Mouse (Mus musculus): ENCODE measurements around the gene Tmem54. TPM values are rescaled to one million over a fixed set of nuclear protein-coding genes. Genes with fewer than 3 reads are reported as not detected.
A peak's percentile ranks its signal among the peaks of the same experiment; 100 is the strongest.

The Tmem54 gene
- polyA plus RNA-seq, 1 experiment from 2014 or later, result 7.3 TPM

DNA sequence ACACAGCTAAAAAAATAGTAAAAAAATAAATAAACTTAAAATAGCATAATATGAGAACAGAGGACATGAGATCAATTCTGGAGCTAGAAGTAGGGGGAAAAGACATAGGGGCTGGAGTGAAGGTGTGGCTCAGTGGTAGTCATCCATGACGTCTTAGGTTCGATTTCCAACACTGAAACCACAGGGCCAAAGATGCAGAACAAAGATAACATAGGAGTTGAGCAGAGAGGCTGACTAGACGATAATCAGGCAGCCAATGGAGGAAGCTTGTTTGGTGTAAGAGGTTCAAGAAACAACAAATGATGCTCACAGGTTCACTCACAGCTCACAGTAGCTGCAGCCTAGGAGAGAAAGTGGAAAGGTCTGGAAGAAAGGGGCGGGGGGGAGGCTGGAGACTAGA is 35.5 kb downstream of the Tmem54 start:
- H3K4me1 ChIP-seq, result peaks cover 16% of the 10 kb centered on the region
- H3K27ac ChIP-seq, result no peak overlapping the region
- DNase-seq (ENCODE audit: low spot score), result no peak
- peaks cover 40% of the 10 kb centered on the region for H3K27me3 ChIP-seq (ENCODE audit: low read depth, poor library complexity, severe bottlenecking)
- H3K4me3 ChIP-seq, result no peak overlapping the region
- WGBS, result 88% methylated on average over 4 of the region's 4 CpGs
- H3K36me3 ChIP-seq, result peaks cover 11% of the 10 kb centered on the region
- H3K9me3 ChIP-seq (replicated peaks), result no peaks in the 10 kb centered on the region

DNA sequence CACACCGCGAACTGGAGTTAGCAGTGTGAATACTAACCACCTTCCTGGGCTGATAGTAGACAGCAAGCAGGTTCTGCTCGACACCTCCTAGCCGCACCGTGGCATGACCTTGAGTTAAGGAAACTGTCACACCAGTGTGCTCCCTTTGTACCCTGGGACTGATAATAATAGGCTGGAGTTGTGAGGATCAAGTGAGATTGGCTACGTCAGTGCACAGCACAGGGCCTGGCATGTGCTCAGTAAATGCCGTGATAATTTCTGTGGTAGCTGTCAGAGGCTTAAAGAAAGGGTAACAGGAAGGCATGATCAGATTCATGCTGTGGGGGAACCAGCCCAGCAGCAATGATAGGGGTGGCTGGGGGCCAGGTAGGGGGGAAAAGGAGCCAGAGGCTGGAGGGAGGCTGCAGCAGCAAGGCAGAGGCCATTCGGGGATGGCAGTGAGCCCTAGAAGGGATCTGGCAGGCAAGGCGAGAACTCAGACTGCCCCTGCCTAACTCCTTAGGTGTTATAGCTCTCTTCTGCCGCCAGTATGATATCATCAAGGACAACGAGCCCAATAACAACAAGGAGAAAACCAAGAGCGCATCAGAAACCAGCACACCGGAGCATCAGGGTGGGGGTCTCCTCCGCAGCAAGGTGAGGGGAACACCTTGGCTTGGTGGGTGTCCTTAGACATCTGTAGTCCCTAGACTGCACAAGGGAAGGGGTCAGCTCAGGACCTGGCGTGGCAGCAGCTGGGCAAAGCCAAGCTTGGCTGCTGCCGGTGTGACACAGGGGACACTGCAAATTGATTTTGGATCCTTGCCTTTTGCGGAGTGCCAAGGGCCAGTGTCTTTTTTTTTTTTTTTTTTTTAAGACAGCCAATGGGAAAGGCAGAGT is 36.5 kb downstream of the Tmem54 start:
- Histone ChIP-seq H3K27ac (no peak overlapping the region), H3K36me3 (peaks cover 13% of the 10 kb centered on the region), H3K27me3 (ENCODE audit: low read depth, poor library complexity, severe bottlenecking) (peaks cover 31% of the 10 kb centered on the region), H3K4me3 (no peak overlapping the region), H3K9me3 (replicated peaks) (no peaks in the 10 kb centered on the region), H3K4me1 (peaks cover 10% of the 10 kb centered on the region)
- DNase-seq (ENCODE audit: low spot score), result no peak
- 83% methylated on average over 17 of the region's 17 CpGs for WGBS

DNA sequence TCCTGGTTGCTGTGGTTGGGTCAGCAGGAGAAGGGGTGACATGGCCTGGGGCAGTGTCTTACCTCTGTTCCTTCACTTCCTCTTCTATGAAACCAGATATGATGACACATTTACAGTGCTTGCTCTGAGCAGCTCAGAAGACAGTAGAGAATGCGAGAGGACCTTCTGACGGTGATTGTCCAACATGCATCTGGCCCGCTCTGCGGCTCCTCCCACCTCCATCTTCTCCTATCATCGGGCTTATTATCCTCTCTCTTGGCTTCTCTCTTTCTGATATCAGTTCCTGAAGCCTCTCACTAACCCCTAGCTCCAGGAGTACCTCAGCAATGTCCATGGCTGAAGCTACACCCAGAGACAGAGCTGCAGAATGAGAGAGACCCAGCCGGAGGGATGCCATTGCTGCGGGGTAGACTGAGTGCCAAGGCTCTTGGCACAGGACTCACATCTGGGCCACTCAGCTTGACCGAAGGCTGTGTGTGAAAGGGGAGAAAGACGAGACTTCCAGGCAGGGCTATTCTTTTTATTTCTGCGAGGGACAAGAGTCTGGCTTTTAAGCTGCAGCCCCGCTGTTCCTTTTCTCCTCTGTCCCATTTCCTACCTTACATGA is 37.2 kb downstream of the Tmem54 start:
- H3K27ac ChIP-seq, result no peak overlapping the region
- no peak for DNase-seq (ENCODE audit: low spot score)

DNA sequence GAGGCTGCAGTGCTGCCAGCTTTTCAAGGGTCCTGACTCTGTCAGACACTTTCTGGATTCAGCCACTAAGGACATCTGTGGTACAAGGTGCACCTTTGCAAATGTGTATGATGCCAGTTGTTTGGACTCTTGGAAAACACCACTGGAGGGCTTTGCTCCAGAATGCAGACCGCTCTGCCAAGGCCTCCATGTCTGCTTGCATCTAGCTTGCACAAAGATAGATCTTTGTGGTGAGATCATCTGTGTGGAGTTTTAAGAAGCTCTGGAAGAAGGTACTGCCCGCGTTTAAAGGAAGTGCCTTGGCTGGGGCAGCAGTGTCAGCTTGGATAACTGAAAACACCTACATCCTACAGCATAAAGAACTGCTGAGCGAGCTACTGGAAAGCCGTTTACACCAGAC is 38.2 kb downstream of the Tmem54 start:
- H3K27me3 ChIP-seq (ENCODE audit: low read depth, poor library complexity, severe bottlenecking), result peaks cover 14% of the 10 kb centered on the region
- peaks cover 25% of the 10 kb centered on the region for H3K36me3 ChIP-seq
- 0 out of 2 replicates have a peak, but pooled peaks cover 3% of the 10 kb centered on the region for H3K4me1 ChIP-seq
- 88% methylated on average over 5 of the region's 5 CpGs for WGBS
- H3K4me3 ChIP-seq, result no peak overlapping the region
- DNase-seq (ENCODE audit: low spot score), result no peak
- no peaks in the 10 kb centered on the region for H3K9me3 ChIP-seq (replicated peaks)
- no peak overlapping the region for H3K27ac ChIP-seq

More for the DNA sequence above, 37.2 kb downstream of the Tmem54 start:
- WGBS, result 90% methylated on average over 11 of the region's 11 CpGs
- Histone ChIP-seq H3K36me3 (peaks cover 16% of the 10 kb centered on the region), H3K27me3 (ENCODE audit: low read depth, poor library complexity, severe bottlenecking) (peaks cover 23% of the 10 kb centered on the region), H3K4me1 (peaks cover 3% of the 10 kb centered on the region; the same call in 1 of the 2 replicates), H3K9me3 (replicated peaks) (no peaks in the 10 kb centered on the region), H3K4me3 (no peak overlapping the region)

DNA sequence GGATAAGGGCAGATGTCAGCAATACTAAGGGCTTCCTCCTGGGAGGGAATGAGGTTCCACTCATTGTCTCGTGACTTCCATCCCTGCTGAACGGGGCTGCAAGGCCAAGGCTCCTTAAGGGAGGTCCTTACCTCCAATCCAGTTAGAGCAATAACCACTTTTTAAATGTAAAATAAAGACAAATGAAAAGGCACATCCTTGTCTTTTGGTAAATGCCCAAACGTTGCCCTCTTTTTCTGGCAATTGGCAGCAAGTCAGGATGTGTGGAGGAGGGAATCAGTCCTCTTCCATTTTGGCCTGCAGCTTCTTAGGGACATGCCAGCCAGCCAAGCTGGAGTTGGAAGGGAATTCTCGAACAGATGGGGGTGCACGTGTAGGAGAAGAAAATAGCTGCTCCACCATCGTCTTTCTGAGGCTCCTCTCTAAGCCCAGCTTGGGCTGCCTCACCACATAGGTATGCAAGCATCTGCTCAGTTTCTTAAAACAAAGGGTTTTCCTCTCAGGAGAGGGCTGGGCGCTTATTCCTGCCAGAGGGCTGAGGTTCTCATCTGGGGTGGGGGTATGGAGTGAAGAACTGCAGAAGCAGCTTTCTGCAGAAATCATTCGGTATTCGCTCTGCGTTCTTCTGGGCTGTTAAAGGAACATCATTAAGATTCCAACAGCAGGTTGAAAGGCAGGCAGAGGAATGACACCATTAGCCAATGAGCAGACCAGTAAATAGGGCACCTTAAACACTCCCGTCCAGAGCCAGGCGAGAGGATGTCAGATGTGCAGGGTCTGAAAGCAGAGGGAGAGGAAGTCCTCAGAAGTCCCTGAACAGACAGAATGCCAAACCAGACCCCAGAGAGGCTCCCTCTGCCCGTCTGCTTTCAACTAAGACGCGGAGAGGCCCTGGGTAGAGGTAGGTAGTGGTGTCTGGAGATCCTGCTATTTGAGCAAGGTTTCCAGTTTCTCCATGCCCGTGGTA is 39.3 kb downstream of the Tmem54 start:
- peaks cover 4% of the 10 kb centered on the region; the same call in 1 of the 2 replicates for H3K27me3 ChIP-seq (ENCODE audit: low read depth, poor library complexity, severe bottlenecking)
- 0 out of 2 replicates have a peak, but pooled peaks cover 3% of the 10 kb centered on the region for H3K4me1 ChIP-seq
- no peak overlapping the region for H3K4me3 ChIP-seq
- WGBS, result 57% methylated on average over 16 of the region's 16 CpGs
- no peak overlapping the region for H3K27ac ChIP-seq
- H3K36me3 ChIP-seq, result peaks cover 37% of the 10 kb centered on the region
- DNase-seq (ENCODE audit: low spot score), result no peak
- no peaks in the 10 kb centered on the region for H3K9me3 ChIP-seq (replicated peaks)

DNA sequence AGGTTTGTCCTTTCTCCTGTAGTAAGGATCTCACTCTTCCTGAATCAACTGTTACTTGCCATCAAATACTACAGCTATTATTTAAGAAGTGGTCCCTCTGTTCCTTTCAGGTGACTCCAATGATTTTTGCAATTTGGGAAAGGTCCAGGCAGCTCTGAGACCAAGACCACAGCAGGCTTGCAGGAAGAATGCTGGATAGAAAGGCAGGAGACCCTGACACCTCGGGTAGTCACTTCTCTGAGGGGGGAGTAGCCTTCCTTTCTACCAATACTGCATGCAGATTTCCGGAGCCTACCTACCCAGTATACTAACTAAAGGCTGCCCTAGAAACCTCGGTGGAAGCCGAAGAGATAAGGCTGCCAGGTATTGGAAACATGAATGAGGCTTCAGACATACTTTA is 40.1 kb downstream of the Tmem54 start:
- WGBS, result 73% methylated on average over 4 of the region's 4 CpGs
- Histone ChIP-seq H3K27me3 (ENCODE audit: low read depth, poor library complexity, severe bottlenecking) (no peaks in the 10 kb centered on the region), H3K36me3 (peaks cover 44% of the 10 kb centered on the region), H3K9me3 (replicated peaks) (no peaks in the 10 kb centered on the region), H3K4me1 (0 out of 2 replicates have a peak, but pooled peaks cover 3% of the 10 kb centered on the region), H3K27ac (no peak overlapping the region), H3K4me3 (no peak overlapping the region)
- no peak for DNase-seq (ENCODE audit: low spot score)

DNA sequence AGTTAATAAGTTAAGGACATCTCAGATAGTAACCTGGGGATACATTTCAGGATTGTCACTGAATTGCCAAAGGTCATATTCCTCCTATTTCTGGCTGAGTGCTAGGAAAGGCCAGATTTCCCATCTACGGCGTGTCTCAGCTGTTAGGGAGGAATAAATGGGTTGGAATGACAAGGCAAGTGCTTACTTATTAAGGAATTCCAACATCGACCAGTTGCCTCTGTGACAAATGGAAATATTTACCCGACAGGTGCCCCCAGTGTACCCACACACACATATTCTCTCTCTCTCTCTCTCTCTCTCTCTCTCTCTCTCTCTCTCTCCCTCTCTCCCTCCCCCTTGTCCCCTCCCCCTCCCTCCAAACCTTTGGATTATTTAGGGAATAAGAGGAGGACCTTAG is 40.6 kb downstream of the Tmem54 start:
- DNase-seq (ENCODE audit: low spot score), result no peak
- H3K36me3 ChIP-seq, result peaks cover 49% of the 10 kb centered on the region
- no peaks in the 10 kb centered on the region for H3K9me3 ChIP-seq (replicated peaks)
- no peaks in the 10 kb centered on the region for H3K27me3 ChIP-seq (ENCODE audit: low read depth, poor library complexity, severe bottlenecking)
- 0 out of 2 replicates have a peak, but pooled peaks cover 3% of the 10 kb centered on the region for H3K4me1 ChIP-seq
- H3K4me3 ChIP-seq, result no peak overlapping the region
- no peak overlapping the region for H3K27ac ChIP-seq
- 74% methylated on average over 4 of the region's 4 CpGs for WGBS

DNA sequence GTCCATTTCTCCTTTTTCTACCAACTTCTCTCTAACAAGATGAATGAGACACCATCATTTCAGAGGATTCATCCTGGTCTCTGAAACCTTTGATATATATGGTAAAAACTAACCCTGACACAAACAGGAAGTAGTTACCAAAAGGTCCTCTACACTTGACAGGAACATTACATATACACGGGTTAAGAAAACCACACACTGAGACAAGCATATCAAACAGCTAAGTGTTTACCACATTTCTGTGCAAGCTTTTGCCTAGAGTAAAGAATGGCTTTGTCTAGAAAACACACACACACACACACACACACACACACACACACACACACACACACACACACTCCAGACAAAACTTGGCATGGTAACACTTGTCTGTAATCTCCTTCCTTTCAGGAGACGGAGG is 41.0 kb downstream of the Tmem54 start:
- 0 out of 2 replicates have a peak, but pooled peaks cover 3% of the 10 kb centered on the region for H3K4me1 ChIP-seq
- peaks cover 54% of the 10 kb centered on the region for H3K36me3 ChIP-seq
- H3K27ac ChIP-seq, result no peak overlapping the region
- DNase-seq (ENCODE audit: low spot score), result no peak
- 87% methylated on average over 2 of the region's 2 CpGs for WGBS
- no peaks in the 10 kb centered on the region for H3K27me3 ChIP-seq (ENCODE audit: low read depth, poor library complexity, severe bottlenecking)
- no peak overlapping the region for H3K4me3 ChIP-seq
- H3K9me3 ChIP-seq (replicated peaks), result no peaks in the 10 kb centered on the region

DNA sequence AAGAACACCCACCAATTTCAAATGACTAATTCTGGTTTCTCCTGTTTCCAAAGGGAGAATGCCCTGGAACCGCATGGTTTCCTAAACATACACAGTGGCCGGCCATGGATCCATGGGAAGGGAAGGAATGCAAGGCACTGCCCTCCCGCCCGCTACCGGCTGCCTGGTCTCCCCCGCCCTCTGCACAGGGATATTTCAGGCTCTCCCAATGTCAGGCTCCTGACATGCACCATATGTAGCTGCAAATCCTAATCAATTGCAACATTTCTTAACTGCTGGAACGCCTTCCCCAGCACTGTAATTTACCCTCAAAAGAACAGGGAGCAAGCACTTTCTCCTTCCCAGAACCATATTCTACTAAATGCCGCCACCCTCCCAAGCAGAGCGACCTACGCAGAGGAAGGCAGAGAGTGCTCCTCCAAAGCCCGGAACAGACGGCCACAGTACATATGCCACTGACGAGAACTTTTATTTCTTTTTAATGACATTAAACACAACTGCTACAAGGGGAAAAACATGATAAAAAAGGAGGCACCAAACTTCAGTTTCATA is 42.3 kb downstream of the Tmem54 start:
- H3K27me3 ChIP-seq (ENCODE audit: low read depth, poor library complexity, severe bottlenecking), result no peaks in the 10 kb centered on the region
- H3K4me1 ChIP-seq, result no peaks in the 10 kb centered on the region
- H3K36me3 ChIP-seq, result peaks cover 66% of the 10 kb centered on the region
- DNase-seq (ENCODE audit: low spot score), result no peak
- H3K27ac ChIP-seq, result no peak overlapping the region
- WGBS, result 88% methylated on average over 13 of the region's 13 CpGs
- H3K4me3 ChIP-seq, result no peak overlapping the region
- no peaks in the 10 kb centered on the region for H3K9me3 ChIP-seq (replicated peaks)

DNA sequence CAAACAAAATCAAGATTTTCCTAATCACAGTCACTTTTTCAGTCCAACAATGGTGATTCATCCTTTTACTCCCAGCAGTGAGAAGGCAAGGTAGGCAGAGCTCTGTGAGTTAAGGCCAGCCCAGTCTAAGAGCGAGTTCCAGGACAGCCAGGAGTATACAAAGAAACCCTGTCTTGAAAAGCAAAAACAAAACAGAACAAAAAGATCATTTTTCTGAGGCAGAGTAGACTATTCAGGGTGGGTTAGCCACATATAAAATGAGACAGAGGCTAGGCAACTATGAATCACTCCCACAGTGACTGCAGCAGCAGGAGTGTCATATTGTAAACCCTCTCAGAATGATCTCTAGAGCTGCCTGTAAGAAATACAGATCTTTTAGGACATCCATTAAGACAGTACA is 44.0 kb downstream of the Tmem54 start:
- H3K27ac ChIP-seq, result no peak overlapping the region
- no peaks in the 10 kb centered on the region for H3K4me1 ChIP-seq
- 92% methylated on average over 1 of the region's 1 CpGs for WGBS
- no peak overlapping the region for H3K4me3 ChIP-seq
- no peaks in the 10 kb centered on the region for H3K27me3 ChIP-seq (ENCODE audit: low read depth, poor library complexity, severe bottlenecking)
- H3K36me3 ChIP-seq, result peaks cover 77% of the 10 kb centered on the region
- no peaks in the 10 kb centered on the region for H3K9me3 ChIP-seq (replicated peaks)
- DNase-seq (ENCODE audit: low spot score), result no peak

DNA sequence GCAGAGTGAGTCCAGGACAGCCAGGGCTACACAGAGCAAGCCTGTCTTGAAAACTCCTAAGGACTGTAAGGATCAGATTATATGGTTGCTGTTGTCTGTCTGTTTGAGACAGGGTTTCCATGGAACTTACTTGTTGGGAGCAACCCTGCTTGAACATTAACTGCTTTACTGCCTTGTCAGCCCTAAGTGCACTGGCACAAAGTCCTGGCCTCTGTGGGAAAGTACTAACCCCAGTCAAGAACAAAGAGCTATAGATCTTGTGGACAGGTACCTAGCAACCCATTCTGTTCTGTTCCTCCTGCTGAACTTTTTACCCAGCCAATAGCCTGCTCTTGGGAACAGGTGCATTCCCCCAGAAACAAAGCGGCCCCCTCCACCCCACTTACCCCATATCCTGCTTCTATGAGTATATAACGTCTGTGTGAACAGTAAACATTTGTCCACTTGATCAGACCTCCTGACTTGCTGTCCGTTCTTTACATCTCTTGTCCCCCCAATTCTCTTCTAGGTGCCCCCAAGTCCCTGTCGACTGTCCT is 46.0 kb downstream of the Tmem54 start:
- no peak overlapping the region for H3K27ac ChIP-seq
- H3K4me3 ChIP-seq, result no peak overlapping the region
- no peaks in the 10 kb centered on the region for H3K9me3 ChIP-seq (replicated peaks)
- no peaks in the 10 kb centered on the region for H3K4me1 ChIP-seq
- H3K27me3 ChIP-seq (ENCODE audit: low read depth, poor library complexity, severe bottlenecking), result no peaks in the 10 kb centered on the region
- 88% methylated on average over 4 of the region's 4 CpGs for WGBS
- DNase-seq (ENCODE audit: low spot score), result no peak
- peaks cover 91% of the 10 kb centered on the region for H3K36me3 ChIP-seq

DNA sequence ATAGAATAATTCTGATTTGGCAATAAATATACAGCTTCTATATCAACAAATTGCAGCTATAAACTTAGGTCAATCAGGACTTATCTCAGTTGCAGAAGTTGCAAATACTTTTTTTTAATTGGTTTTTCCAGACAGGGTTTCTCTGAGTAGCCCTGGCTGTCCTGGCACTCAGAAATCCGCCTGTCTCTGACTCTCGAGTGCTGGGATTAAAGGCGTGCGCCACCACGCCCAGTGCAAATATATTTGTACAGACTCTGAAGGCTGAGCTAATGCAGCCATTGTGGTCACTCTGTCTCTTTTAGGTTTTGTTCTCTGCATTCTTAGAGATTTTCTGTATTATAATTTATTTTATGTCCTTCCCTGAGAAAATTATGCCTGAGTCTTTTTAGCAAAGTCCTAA is 52.2 kb downstream of the Tmem54 start:
- H3K9me3 ChIP-seq (replicated peaks), result no peaks in the 10 kb centered on the region
- H3K27me3 ChIP-seq (ENCODE audit: low read depth, poor library complexity, severe bottlenecking), result no peaks in the 10 kb centered on the region
- H3K4me3 ChIP-seq, result no peak overlapping the region
- H3K36me3 ChIP-seq, result peaks cover 89% of the 10 kb centered on the region
- H3K27ac ChIP-seq, result no peak overlapping the region
- peak; percentile 9 for DNase-seq (ENCODE audit: low spot score)
- WGBS, result 94% methylated on average over 5 of the region's 5 CpGs
- H3K4me1 ChIP-seq, result no peaks in the 10 kb centered on the region
